Mouse (Mus musculus) spleen, adult 12 weeks (tissue): ENCODE results near the gene Gm10309.
A peak's percentile ranks its signal among the peaks of the same experiment; 100 is the strongest.
"Not testable (repeated sequence)": the region's sequence is repeated elsewhere in the genome, so short reads cannot be mapped to it uniquely, and the experiment has no call there.

Experiments
- DNase-seq: peaks from one replicate; pipeline ENCODE4 v3.0.0; 2022; ENCODE audit warnings: low spot score

The Gm10309 gene

DNA sequence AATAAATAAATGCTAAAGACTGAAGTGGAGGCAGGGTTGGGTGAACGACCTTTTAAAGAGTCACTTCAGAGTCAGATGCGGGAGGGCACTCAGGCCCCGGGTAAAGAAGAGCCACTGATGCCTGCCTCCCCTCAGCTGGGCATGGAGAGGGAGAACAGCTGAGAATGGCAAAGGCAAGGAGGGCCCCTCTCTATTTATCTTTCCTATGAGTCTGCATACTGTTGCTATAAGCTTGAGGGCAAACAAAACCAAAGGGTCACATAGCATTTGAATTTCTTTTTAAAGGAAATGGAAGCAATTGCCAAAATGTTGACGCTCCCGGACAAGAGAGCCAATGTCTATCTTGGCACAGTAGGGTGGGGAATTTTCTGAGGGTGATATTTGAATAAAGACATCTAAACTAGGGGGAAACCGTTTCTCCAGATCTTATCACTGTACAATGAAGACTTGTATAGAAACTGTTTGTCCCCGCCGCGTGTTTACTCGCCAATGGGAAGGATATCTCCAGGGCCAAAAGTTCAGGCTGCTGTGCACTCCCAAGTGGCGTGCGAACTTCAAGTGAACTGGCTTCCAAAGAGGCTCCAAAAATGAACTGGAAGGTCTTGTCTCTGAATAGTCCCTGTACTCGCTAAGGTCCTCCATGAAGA is 10.1 kb upstream of the Gm10309 start:
- DNase-seq: no peak

DNA sequence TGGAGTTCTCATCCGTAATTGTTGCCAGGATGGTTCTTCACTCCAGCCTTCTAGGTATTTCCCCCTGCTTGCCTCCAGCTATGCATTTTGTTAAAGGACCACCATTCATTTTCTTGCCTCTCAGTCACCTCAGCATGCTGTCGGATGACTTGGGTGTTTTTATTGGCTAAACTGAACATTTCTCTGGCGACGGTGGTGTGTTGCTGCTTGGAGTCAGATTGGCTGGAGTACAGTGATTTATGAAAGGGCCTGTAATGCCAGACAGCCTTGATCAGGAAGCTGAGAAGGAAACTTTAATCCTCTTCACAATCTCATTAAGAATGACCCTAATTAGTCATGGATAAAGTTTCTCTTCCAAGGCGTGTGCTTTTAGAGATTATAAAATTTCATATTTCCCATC is 4.8 kb upstream of the Gm10309 start:
- DNase-seq: no peak

DNA sequence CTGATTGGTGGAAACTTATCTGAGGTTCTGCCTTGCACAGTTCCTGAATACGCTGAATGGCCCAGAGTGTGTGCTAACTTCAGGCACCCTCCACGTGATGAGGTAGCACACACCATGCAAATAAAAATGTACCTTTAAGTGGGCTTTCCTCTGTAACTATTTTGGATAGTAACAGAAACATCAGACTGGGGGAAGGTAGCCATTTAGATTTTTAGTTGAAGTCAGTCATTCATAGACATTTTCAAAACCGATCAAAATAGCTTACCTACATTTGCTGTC is 3.1 kb upstream of the Gm10309 start:
- DNase-seq: no peak

DNA sequence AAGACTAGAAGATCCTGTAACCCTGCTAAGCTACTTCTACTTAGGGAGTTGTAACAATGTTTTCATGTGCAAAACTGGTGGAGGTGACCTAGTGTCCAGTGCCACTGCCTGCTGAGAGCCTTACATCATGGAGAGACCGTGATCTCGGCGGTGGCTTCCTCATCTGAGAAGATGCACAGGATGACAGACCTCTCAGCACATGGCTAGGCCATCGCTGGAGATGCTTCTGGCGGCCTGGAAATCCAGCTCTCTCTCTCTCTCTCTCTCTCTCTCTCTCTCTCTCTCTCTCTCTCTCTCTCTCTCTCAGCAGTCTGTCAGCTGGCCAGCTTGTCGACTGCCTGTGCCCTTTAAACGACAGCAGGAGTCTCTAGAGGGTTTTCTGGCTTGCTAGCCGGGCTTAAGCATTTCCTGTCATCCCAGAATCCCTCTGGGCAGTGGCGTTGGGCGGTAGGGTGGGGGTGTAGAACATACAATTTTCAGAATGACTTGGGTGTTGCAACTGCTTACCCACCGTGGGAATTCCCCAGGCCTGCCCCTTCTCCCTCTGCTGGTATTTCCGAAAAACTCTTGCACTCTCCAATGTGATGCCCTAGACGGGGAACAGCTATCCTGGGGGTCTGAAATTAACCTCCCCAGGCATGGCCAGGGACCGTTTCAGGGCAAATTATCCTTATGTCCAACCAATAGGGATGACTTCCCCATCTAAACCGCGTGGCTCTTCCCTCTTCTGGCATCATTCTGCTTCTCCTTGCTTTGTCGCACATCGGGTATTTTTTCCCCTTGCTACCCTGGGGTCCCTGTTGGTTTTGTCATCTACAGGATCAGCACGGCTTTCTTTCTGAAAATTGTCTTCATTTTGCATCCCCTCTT is 2.5 kb upstream of the Gm10309 start:
- no peak for DNase-seq

DNA sequence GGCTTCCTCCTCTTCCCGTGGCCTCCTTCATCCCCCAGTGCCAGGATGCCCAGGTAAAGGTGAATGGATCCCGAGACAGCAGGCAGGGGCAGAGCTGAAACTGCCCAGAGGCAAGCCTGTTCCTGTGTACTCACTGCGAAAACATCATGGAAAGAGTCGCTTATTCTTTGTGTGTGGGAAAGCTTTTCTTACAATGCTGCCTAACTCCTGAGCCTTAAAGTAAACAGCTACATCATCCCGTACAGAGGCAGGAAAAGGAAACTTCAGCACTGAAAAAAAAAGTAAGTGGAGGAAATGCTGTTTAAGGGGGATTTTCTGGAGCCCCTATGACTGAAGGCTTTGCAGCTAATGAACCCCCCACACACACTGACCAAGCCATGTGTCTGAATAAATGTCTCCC is 1.8 kb upstream of the Gm10309 start:
- DNase-seq: no peak

DNA sequence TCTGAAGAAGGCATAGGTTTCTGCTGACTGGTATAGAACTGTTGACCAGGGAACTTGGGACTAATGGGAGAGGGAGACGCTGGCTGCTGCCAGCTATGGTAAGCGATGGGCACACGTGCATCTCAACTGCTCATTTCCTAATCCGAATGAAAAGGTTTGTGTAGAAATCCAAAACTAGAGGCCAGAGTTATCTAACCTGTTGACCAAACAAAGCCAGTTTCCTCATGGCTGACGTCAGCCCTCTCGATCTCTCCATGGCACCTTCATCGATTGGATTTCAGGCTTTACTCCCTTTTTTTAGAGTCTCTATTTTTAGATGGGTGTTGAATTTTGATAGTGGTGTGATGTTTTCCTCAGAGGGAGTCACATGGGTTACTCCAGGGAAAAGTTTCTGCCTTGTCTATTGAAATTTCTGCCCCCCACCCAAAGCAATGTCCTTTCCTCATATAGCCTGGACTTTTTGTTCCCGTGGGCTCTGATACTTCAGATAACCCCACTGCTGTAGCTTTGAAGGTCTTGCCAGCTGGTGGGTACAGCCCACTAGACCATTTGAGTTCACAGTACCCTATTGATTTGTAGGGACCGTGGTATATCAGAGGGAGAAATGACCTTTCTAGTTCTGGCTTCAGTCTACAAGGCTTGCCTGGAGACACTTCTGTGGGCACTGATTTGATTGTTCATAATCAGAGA is 1.7 kb downstream of the Gm10309 start:
- no peak for DNase-seq

DNA sequence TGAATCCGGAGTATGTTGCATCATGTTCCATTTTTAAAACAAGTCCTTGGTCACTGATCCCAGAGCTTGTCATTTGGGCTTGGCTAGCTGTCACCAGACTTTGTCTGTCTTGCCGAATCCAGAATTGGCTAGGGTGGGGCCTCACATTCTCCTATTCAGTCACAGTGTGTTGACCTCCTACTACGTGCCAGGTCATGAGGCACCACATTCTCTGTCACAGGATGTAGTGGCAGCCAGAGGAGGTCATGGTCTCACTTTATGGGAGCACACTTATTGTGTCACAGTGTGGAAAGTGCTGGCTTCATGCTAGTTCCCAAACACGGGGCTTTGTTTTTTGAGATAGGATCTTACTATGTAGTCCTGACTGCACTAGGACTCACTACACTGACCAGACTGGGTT is 3.6 kb downstream of the Gm10309 start:
- no peak for DNase-seq

DNA sequence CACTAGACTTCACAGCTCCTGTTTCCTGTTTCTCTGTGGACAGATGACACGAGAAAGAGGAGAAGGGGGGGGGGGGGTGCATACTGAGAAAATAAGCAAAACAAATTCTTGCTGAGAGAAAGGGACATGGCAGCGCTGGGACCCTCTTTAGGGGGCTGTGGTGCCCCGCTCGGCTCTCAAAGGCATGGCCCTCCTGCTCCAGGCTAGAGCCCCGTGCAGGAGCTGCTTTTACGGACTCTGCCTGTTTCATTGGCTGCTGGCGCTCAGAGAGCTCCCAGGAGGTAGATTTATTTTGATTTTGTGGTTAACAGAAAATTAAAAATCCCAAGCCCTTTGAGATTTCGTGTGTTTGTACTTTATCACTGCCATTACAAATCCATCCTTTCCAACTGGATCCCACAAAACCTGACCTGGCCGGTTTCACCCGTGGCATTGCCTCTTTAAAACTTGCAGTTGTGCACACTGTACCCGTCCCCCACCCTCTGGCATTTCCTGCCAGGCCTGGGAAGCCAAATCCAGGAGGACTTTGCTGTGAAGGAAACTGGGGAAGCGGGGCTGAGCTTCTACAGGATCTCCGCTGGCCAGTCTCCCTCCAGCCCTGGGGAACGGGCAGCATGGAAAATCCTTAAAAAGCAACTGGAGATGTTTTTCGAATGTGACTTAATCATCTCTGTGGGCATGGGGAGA is 5.5 kb downstream of the Gm10309 start:
- no peak for DNase-seq

DNA sequence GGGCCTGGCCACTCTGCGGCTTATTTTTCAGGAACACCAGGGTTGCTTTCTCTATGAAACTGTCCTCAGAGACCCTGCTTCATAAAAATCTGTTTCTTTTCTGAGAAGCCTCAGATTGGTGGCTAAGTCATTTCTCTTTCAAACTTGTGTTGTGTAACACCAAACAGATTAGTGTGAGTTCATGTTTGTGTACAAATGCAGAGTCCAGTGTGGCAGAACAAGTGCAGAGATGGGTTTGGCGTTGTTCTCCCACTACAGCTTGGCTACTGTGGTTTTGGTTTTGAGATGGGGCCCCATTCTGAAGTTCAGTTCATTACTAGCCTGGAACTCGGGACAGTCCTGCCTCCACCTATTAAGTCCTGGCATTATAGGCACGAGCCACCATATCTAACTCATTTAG is 7.7 kb downstream of the Gm10309 start:
- DNase-seq: no peak

DNA sequence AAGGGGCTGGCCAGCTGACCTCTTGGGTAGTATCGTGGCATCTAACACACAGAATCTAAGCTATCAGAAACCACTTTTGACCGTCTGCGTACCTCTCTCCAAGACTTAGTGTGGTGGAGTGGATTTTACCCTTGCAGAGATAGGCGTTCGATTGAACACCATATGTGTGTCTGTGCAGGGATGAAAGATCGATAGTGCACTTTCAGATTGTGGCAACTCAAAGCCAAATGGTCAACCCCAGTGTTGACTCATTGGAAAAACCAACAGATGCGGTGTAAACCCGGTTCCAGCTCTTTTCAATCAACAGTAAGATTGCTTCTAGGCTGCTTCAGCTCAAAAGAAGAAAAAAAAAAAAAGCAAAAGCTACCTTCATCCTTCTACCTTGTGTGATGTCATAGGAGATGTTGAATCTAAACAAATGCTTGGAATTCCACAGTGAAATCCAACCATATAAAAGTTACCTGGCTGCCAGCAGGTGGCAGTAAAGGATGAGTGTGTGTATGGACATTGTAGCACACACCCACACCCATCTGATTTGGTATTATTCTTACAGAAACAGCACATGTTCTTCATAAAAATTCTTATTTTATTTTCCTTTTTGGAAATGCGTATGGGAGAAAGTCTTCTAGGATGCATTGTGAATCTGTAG is 8.8 kb downstream of the Gm10309 start:
- no peak for DNase-seq

DNA sequence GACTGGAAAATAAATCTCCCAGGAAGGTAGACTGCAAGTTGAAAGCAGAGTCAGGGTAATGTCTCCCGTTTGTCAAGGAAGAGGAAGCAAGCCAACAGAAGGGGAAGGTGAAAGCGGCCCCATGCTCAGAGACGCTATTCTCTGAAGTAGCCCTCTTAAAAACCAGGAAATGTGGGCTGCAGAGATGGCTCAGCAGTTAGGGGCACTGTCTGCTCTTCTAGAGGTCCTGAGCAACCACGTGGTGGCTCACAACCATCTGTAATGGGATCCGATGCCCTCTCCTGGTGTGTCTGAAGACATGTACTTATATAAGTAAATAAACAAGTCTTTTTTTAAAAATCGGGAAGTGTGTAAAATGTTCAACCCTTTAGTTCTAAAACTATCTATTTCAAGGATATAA is 10.1 kb downstream of the Gm10309 start:
- no peak for DNase-seq

DNA sequence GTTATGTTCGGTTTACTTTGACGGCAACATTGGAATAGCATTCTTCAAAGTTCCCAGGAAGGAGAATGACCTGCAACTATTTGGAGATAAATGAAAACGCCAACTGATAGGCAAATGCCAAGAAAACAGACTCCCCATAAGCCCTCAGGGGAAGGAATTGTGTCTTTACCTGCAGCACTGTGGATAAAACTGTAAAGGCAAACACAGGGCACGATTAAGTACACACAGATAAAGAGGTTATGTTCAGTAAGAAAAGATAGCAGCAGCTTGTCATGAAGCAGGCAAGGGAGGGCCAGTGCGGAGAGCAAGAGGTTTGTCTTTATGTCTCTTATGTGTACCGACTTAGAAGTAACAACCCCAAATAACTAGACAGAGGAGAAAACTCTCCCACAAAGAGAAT is 10.5 kb downstream of the Gm10309 start:
- no peak for DNase-seq

DNA sequence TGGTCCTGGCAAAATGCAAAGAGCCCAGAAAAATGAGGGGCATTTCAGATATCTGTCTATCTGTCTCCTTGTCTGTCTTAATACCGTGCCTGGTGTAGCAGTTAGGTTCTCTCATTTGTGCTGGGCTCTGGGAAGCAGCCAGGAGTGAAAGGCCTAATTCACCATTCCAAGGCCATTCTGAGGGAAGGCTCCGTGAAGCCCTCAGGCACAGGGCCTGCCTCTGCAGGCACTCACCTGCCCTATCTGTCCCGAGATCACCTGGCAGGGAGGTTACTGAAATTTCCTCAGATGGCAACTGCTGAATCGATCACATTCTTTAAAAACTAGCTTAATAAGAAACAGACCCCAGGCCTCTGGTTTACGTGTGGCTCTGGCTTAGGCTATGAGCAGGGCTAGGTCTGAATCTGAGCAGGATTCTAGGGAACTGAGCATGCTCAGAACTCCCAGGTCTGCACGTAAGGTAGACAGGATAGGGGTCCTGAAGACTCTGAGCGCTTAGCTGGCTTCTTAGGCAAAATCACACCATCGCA is 11.1 kb downstream of the Gm10309 start:
- DNase-seq: no peak

DNA sequence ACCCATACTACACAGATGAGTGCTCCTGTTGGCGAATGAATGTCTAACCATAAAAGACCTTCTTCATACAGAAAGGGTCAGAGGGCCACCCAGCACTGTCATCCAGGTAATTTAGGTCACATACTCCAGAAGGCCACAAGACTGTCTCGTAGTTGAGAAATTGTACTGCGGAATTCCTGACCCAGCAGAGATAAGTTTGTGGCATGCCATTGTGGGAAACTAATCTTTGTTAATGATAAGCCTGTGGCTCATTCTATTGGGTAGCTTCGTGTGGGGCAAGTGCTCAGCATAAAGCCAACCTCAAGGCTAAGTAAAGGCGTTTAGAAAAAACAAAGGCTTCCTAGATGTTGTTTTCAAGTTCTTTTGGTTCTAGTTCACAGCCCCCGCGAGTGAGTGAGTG is 12.7 kb downstream of the Gm10309 start:
- DNase-seq: no peak

DNA sequence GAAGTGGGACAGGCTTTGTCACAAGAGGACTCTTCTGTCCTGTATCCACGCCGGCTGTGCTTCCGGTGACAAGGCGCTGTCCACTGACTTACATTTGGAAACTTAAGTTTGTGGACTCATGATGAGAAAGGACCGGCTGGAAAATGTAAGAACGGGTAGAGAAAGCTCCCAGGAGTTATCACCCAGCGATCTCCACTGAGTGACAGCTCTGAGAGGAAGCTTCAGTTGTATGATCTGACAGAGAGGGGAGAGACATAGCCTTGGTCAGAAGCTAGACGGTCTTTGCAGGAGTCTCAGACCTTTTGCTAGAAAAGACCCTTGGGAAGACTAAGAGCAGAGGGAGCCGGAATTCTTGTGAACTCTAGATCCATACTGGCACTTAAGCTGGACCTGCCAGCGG is 15.2 kb downstream of the Gm10309 start:
- no peak for DNase-seq

DNA sequence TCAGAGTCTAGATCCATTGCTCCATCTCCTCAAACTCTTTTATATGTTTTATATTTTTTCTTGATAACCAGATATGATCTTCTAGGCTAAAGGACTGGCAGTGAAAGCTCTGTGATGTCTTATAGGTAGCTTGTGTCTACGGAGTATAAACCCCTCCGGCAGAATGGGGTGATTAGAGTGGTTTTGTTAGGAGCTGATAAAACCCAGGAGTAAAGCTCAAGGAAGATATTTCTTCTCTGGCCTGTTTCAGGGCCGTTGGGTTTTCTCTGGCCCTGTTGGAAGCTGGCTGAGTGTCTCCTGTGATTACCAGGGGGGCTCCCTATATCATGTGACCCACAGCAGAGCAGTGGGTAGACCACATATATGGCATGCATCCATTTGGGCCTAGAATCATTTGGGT is 17.6 kb downstream of the Gm10309 start:
- DNase-seq: no peak

DNA sequence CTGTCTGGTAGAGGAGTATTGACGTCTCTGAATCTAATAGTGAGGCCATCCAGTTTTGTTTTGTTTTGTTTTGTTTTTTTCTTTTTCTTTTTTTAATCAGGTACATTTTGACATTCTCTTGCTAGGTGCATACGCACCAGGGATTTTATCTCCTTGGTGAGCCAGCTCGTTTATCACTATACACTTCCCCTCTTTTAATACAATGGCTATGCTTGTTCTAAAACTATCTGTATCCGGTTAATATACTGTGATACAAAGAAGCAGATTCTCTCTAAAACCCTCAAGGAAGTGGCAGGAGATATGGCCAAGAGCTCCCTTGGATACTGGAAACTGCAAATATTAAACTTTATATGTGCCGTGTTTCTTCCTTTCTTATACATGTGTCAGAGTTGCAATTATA is 18.4 kb downstream of the Gm10309 start:
- no peak for DNase-seq

DNA sequence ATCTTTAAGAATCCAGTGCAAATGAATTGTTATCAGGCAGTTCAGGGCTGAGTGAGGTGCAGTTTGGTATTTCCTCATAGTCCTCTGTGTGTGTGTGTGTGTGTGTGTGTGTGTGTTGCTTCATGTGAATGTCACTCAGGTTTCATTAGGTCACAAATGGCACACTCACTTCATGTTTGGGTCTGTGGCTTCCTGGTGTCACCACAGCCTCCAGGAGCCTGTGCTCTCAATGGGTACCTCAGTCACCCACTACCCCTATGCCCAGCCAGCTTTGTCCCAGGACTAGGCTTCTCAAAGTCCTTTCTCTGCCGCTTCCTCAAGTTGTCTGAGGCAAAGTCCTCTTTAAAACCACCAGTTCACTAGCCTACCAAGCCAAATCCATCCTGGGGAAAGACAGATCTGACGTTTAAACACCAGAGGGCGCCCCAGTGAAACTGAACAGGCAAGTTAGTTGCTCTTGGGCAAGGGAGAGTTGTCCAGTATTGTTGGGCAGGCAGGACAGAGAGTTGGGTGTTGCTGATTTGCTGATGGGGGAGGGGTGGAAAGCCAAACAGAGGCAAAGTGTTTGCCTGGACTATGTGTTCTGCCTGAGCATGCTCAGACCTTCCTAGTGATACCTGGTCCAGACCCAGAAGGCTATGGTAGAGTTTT is 20.8 kb downstream of the Gm10309 start:
- peak; percentile 32 for DNase-seq

DNA sequence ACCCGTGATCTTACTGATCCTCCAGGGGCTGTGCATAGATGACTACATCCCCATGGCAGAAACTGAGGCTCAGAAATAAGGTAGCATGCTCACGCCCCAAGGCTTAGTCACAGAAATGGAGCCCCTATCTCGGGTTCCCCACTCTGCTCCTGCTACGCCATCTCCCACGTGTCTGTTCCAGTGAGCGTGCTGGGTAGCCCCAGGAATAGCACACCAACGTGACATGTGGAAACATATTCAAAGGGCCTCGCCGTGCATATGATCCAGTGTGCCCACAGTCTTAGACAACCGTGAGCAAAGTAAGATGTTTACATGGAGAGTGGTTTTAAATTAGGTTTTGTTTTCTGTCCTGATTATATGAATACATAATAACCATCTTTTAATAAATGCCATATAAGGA is 22.4 kb downstream of the Gm10309 start:
- no peak for DNase-seq

DNA sequence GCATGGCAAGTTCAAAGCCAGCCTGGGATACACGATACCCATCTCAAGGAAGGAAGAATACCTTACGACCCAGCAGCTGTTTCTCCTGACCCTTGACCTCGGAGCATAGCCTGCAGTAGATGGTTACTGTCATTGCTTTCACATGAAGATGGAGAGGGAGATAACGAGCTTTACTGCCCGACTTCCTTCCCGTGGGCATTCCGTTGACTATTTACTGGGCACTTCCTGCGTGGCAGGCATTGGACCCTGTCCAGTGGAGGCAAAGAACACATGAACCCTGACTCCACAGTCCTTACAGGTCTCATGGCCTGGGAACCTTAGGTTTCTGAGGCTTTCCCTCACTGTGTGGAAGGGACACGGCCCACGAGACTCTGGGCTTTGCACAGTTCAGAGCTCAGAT is 25.6 kb downstream of the Gm10309 start:
- DNase-seq: no peak

DNA sequence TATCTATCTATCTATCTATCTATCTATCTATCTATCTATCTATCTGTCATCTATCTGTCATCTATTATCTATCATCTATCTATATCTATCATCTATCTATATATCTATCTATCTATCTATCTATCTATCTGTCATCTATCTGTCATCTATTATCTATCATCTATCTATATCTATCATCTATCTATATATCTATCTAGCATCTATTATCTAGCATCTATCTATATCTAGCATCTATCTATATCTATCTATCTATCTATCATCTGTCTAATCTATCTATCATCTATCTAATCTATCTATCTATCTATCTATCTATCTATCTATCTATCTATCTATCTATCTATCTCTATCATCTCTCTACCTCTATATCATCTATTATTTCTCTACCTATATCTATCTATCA is 27.6 kb downstream of the Gm10309 start:
- not testable (repeated sequence) for DNase-seq

DNA sequence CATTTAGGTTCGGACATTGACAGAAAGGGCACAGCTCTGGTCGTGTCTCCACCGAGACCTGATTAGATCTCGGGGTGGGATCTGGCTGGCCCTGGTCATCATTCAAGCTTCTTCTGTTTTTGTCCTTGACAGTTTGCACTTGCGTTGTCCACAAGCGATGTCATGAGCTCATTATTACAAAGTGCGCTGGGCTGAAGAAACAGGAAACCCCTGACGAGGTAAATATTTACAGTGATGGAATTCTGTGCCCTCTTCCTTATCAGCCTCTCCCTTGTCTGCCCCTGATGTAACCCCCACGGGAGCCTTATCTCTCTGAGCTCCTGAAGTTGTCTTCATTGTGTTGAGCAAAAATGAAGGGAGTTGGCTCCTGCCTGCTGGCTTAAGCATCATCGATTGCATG is 28.4 kb downstream of the Gm10309 start:
- no peak for DNase-seq
